Mouse (Mus musculus) midbrain, embryonic 16.5 days (tissue): ENCODE data around the gene Vmn1r73. TPM values are rescaled to one million over a fixed set of nuclear protein-coding genes. Genes with fewer than 3 reads are reported as not detected.

Source experiments
- ATAC-seq: fragments of 200-750 bp; cut with Nextera tagmentation; 2 replicates; pipeline ENCODE4 v1.8.0; 2017; ENCODE audit warnings: moderate TSS enrichment
- H3K27ac ChIP-seq: fragments of 300-500 bp; sonication (generic); 2 replicates; pipeline ENCODE4 v1.5.1; 2014; ENCODE audit warnings: mild to moderate bottlenecking, low read length, mixed read lengths
- H3K27me3 ChIP-seq: fragments of 300-500 bp; sonication (generic); 2 replicates; pipeline ENCODE4 v1.6.1; 2014; ENCODE audit warnings: low read depth, low read length, mixed read lengths; ENCODE audit not compliant: control insufficient read depth, insufficient read depth
- H3K36me3 ChIP-seq: fragments of 300-500 bp; sonication (generic); 2 replicates; pipeline ENCODE4 v1.6.1; 2014; ENCODE audit warnings: mild to moderate bottlenecking, low read length, moderate library complexity, mixed read lengths; ENCODE audit not compliant: control insufficient read depth, insufficient read depth
- H3K4me1 ChIP-seq: fragments of 300-500 bp; sonication (generic); 2 replicates; pipeline ENCODE4 v1.6.1; 2014; ENCODE audit warnings: mild to moderate bottlenecking, low read length, mixed read lengths; ENCODE audit not compliant: control insufficient read depth, insufficient read depth
- H3K4me2 ChIP-seq: fragments of 300-500 bp; sonication (generic); 2 replicates; pipeline ENCODE4 v1.6.1; 2014; ENCODE audit warnings: mild to moderate bottlenecking, low read length, mixed read lengths
- H3K4me3 ChIP-seq: fragments of 300-500 bp; sonication (generic); 2 replicates; pipeline ENCODE4 v1.5.1; 2014; ENCODE audit warnings: low read depth, mild to moderate bottlenecking, low read length, moderate library complexity, mixed read lengths
- H3K9ac ChIP-seq: fragments of 300-500 bp; sonication (generic); 2 replicates; pipeline ENCODE4 v1.6.1; 2014; ENCODE audit warnings: low read depth, low read length, mixed read lengths
- H3K9me3 ChIP-seq: fragments of 300-500 bp; sonication (generic); replicated peaks from 2 replicates; pipeline ENCODE4 v1.6.1; 2014; ENCODE audit warnings: mild to moderate bottlenecking, low read length, mixed read lengths; ENCODE audit not compliant: control insufficient read depth, poor library complexity, severe bottlenecking
- WGBS: fragments of 180-500 bp; shearing (Covaris S2); extraction: QIAGEN DNeasy Blood & Tissue Kit; methylation state at CpG from one replicate; pipeline ENCODE4 v1.1.7; 2014; 5-methylcytosine and 5-hydroxymethylcytosine counted together
- polyA plus RNA-seq: library from polyadenylated mRNA; unstranded; fragments of >200 nt; fragmentation: Nextera tagmentation; extraction: Ambion mirVana; gene quantifications from 2 replicates; pipeline ENCODE4 v1.2.1, GENCODE M21; 2015

Vmn1r73 gene
- polyA plus RNA-seq, result not detected in 2 replicates

GRCm38 (mm10) chr7:11729966-11730365 is at the start of gene Vmn1r73:
Vmn1r73 (plus strand) TSS chr7:11730266.
- Histone ChIP-seq H3K4me2 (no peak within 1 kb of the TSS), H3K9me3 (peaks cover 16% of the 10 kb centered on the region; the same call in 1 of the 2 replicates), H3K4me1 (no peaks in the 10 kb centered on the region), H3K36me3 (no peaks in the 10 kb centered on the region), H3K27me3 (no peaks in the 10 kb centered on the region), H3K4me3 (no peak within 1 kb of the TSS), H3K27ac (no peak within 1 kb of the TSS), H3K9ac (no peak within 1 kb of the TSS)
- no peak for ATAC-seq
- 98% methylated on average over 1 of the region's 1 CpGs for WGBS

Other genes with a start within 250 kb of the Vmn1r73 start
- not detected in 2 replicates for gene Zscan4-ps2, start 216.0 kb upstream of the Vmn1r73 start, polyA plus RNA-seq
- not detected in 2 replicates for gene Zscan4-ps3, start 121.0 kb upstream of the Vmn1r73 start, polyA plus RNA-seq
- not detected in 2 replicates for gene Vmn1r72, start 50.1 kb upstream of the Vmn1r73 start, polyA plus RNA-seq
- gene Vmn1r74, start 103.7 kb downstream of the Vmn1r73 start, polyA plus RNA-seq, result not detected in 2 replicates
- gene Vmn1r75, start 144.4 kb downstream of the Vmn1r73 start, polyA plus RNA-seq, result not detected in 2 replicates
- not detected in 2 replicates for gene Vmn1r76, start 207.9 kb downstream of the Vmn1r73 start, polyA plus RNA-seq